Mouse (Mus musculus) heart, adult 9 months (tissue): ENCODE measurements at regions not wholly inside any gene's neighbourhood (a gene's known extent, or its start where the extent isn't known, plus 50 kb on each side); places are given as distances from the start of the nearest gene placed in this dataset.

Source experiments
- DNase-seq, 2 experiments: peaks; one replicate each; pipeline ENCODE4 v3.0.0; 2022; ENCODE audit warnings: low spot score in 2 of 2

DNA sequence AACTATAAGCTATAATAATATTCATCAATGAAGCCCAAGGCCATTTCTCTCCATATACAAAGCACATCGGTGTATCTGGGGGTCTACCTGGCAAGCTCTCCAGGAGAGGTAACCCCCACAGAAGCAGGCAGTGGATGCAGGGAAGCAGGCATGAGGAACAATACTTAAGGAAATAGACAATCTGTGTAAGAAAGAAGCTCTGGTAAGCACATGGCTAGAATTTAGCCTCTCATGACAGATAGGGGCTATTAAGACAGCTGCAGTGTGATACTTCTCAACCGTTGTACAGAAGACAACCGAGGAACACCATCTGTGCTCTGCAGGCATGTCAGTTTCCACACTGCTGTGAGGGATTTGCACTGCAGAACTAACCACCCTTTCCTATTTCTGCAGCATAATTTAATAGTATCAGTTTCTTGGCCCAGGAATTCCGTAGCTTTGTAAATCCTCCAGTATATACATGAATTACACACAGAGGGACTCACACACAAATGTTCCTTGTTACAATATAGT lies 108.1 kb upstream of the Lpar1 start:
- DNase-seq = peak in 1 of 2 experiments; percentile 19

GRCm38 (mm10) chr4:58660511-58660910 lies 106.8 kb upstream of the Lpar1 start:
- no peak for DNase-seq

DNA sequence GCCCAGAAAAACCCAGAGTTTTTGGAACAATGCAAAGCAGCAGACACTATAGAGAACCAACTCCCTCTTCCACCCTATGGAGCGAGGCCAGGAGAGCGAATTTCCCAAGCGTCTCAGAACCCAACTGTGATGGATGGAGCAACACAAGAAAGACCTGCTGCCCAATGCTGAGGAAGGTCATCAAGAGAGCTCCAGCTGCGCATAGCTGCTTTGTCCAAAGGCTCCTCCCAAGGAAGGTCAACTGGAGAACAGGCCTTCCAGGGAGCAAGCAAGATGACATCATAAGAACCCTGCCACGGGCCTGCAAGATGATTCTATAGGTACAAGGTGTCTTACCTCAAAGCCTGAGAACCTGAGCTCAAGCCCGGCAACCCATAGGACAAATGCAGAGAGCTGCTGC lies 104.5 kb upstream of the Lpar1 start:
- DNase-seq = peak; percentile 15 to 17

GRCm38 (mm10) chr4:58647761-58648295 lies 94.1 kb upstream of the Lpar1 start:
- no peak for DNase-seq

- no peak for DNase-seq
These were observed 93.1 kb upstream of the Lpar1 start for GRCm38 (mm10) chr4:58646821-58647220.

DNA sequence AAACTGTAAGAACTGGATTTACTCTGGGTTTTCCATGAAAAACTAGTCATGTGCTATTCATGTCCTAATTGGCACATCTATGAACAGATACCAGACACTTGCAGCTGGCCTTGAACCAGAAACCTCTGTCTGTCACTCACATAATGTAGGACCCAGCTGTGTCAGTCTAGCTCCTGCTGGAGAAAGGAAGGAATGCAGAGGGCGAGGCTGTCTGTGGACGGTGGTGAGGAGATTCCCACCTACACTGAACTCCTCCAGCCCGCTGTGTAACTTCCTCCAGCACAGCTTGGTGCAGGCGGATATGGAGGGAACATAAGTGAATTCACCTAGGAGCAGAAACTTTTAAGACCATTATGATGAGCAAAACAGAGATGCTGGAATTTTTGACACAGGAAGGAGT lies 89.7 kb upstream of the Lpar1 start:
- DNase-seq = peak in 1 of 2 experiments; percentile 10

DNA sequence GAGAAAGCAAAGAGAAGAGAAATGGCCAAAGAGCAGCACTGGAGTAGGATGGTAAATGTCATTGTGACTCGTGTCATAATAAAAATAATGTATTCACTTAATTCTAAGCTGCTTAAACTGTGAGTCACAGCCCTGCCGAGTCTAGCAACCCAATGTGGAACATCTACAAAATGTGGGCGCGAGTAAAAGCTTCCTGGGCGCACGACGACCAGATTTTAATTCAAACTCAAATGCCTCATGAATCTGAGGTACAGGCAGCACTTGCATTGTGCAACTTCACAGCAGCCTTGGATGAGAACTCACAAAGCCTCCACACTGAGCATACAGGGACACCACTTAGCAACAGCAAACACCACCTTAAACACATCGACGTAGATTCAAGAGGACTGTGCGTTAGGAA lies 88.5 kb upstream of the Lpar1 start:
- no peak for DNase-seq

GRCm38 (mm10) chr4:58632696-58633095 lies 79.0 kb upstream of the Lpar1 start:
- no peak for DNase-seq

- no peak for DNase-seq
These were observed 77.7 kb upstream of the Lpar1 start for GRCm38 (mm10) chr4:58631415-58631814.

DNA sequence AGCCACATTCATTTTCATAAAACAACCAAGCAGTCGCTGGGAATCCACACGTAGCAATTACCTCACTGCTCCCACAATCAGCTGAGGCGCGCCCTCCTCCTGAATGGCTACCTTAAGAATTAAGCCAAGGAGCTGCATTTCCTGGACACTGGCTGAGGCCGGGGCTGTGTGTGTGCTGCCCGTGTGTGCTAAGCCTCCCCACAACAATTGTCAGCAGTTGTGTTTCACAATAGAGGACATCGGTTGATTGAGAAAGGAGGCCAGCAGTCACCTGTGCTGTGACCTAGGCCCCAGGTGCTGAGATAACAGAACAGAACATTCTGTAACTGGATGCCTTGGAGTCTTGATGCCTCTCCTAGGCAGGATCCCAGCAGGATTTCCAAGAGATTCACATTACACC lies 73.3 kb upstream of the Lpar1 start:
- no peak for DNase-seq

GRCm38 (mm10) chr4:58624059-58624458 lies 70.4 kb upstream of the Lpar1 start:
- no peak for DNase-seq

DNA sequence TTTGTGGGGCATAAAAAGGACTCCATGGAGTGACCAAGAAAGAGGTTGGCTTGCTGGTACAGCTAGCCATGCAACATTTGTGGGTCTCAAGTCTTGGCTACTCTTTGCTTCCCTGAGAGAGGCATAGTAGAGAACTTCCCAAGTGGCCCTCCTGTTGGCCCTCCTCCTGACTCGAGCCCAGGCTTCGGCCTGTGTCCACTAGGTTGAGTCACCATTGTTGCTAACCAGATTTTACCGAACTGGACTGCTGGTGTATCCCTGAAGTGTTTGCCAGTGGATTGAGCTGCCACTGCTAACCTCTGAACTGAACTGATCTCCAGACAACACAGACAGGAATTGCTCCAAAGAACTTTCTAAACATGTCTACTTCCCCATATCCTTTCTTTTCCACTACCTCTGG lies 66.9 kb upstream of the Lpar1 start:
- DNase-seq = peak in 1 of 2 experiments; percentile 12

GRCm38 (mm10) chr4:58617261-58617660 lies 63.6 kb upstream of the Lpar1 start:
- peak; percentile 72 to 79 for DNase-seq

DNA sequence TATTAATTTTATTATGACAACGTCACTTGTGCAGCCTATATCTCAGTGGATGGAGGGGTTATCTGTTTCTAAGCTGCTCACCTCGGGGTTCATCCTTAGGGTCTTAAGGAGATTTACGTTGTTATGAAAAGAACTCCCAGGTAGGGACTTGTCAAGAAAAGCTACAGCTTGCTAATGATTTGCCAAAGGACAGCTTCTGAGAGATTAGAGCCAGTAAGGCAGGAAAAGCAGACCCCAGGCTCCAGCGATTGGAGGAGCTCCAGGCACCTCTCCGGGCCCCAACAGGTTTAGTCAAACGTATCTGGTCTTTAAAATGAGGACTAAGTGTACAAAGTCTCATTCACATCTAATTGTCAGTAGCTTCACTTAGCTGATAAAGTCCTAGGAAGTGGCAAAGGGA lies 59.8 kb upstream of the Lpar1 start:
- no peak for DNase-seq

GRCm38 (mm10) chr4:58613022-58613421 lies 59.3 kb upstream of the Lpar1 start:
- peak; percentile 19 to 26 for DNase-seq

DNA sequence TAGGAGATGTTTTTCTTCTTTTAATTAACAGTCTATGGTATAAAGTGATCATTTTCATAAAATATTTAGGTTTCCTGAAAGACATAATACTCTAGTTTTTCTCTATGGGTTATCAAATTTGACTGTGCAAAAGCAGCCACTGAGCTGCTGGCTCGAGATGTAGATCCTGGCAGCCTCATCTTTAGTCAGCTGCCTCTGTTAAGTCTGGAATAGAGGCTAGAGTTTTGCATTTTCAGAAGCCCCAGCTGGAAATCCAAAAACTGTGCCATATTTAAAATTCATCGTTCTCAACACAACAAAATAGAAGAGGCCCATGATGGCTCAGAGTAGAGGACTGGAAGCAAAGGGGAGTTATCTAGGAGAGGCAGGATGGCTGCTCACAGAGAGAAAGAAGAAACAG lies 53.8 kb upstream of the Lpar1 start:
- DNase-seq = no peak

GRCm38 (mm10) chr4:58605941-58606340 lies 52.2 kb upstream of the Lpar1 start:
- peak; percentile 43 to 49 for DNase-seq
